In the genomic region with DNA sequence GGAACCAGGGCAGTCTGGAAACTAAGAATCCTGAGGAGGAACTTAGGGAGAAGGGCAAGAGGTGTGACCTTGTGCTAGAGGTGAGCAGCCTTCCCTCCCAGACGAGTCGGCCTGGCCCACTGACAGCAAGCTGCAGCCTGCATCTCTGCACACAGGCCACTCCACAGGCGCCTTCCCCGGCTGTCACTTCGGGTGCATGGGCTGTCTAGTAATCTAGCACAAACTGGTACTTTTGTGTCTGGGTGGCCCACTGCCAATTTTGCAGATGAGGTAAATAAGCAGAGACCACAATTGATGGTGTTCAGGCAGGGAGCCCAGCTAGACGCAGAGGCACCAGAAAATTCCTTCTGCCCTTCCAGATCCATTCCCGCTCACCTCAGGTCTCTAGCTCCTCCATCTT, we compare ENCODE assay signal across 8 mouse cellular contexts. TPM values are rescaled to one million over a fixed set of nuclear protein-coding genes. Genes with fewer than 3 reads are reported as not detected.
A peak's percentile ranks its signal among the peaks of the same experiment; 100 is the strongest.
DNase-seq lines count a peak whose midpoint lies in the region; ATAC-seq and TF ChIP-seq lines count a peak whose summit lies in the region.
"Had no signal": no experiment of that assay in that cellular context is flagged by ENCODE, and none has a peak within 500 bp of the region (broad histone marks: within the 10 kb centered on the region; RNA-seq: fewer than 3 reads in every experiment).

No protein-coding gene starts in this region.

- H3K36me3 ChIP-seq in lung, embryonic 14.5 days (ENCODE audit: insufficient read depth): no peaks in the 10 kb centered on the region
- no peaks in the 10 kb centered on the region for H3K36me3 ChIP-seq in limb, embryonic 14.5 days (ENCODE audit: control insufficient read depth, insufficient read depth, low read length)
- no peaks in the 10 kb centered on the region for H3K36me3 ChIP-seq in thymus, adult 2 months (ENCODE audit: control insufficient read depth, insufficient read depth, low read length)
- H3K36me3 ChIP-seq: midbrain, embryonic 12.5 days had no signal

- 28% methylated on average over 7 of the region's 7 CpGs for WGBS in lung, embryonic 14.5 days
- WGBS in cerebellum, adult 2 months: 26% methylated on average over 7 of the region's 7 CpGs
- 32% methylated on average over 7 of the region's 7 CpGs for WGBS in limb, embryonic 14.5 days
- WGBS in thymus, adult 2 months: 91% methylated on average over 7 of the region's 7 CpGs

- peak; percentile 83 for DNase-seq in lung, embryonic 14.5 days
- no peak for DNase-seq in lung, adult 18-20 months
- peak; percentile 27 to 39 for DNase-seq in cerebellum, adult 2 months
- peak; percentile 37 for DNase-seq in limb, embryonic 14.5 days (ENCODE audit: low spot score)
- no peak for DNase-seq in spleen, adult 18-20 months
- DNase-seq in thymus, adult 2 months: no peak

- no peak overlapping the region; the same call in 1 of the 2 replicates for H3K27ac ChIP-seq in lung, embryonic 14.5 days (ENCODE audit: low read depth)
- no peak overlapping the region; the same call in 1 of the 2 replicates for H3K27ac ChIP-seq in cerebellum, adult 2 months (ENCODE audit: insufficient read depth, low read length)
- no peak overlapping the region for H3K27ac ChIP-seq in limb, embryonic 14.5 days (replicated peaks; ENCODE audit: low read depth, low read length)
- no peak overlapping the region for H3K27ac ChIP-seq in thymus, adult 2 months (ENCODE audit: control insufficient read depth, insufficient read depth, low read length)
- H3K27ac ChIP-seq: midbrain, embryonic 12.5 days had no signal

- no peak for TF ChIP-seq CTCF in lung, embryonic 14.5 days (IDR thresholded peaks at IDR 0.05; ENCODE audit: low read depth)
- no peak for TF ChIP-seq CTCF in cerebellum, adult 2 months (IDR thresholded peaks at IDR 0.05; ENCODE audit: borderline replicate concordance, insufficient read depth, low read depth, low read length)
- no peak for TF ChIP-seq CTCF in thymus, adult 2 months (IDR thresholded peaks at IDR 0.05; ENCODE audit: borderline replicate concordance, control insufficient read depth, extremely low read depth, insufficient read depth, low read length, poor library complexity)

- no peak for TF ChIP-seq POLR2A in cerebellum, adult 2 months (IDR thresholded peaks at IDR 0.05; ENCODE audit: borderline replicate concordance, insufficient read depth, low read length)
- no peak for TF ChIP-seq POLR2A in limb, embryonic 14.5 days (IDR thresholded peaks at IDR 0.05; ENCODE audit: borderline replicate concordance, extremely low read depth, insufficient read depth, insufficient read length)
- TF ChIP-seq POLR2A in thymus, adult 2 months (IDR thresholded peaks at IDR 0.05; ENCODE audit: control insufficient read depth, extremely low read depth, insufficient read depth, low read length, poor library complexity): no peak

- H3K9me3 ChIP-seq in lung, embryonic 14.5 days (ENCODE audit: low read depth, low read length): no peaks in the 10 kb centered on the region
- no peaks in the 10 kb centered on the region for H3K9me3 ChIP-seq in limb, embryonic 14.5 days (ENCODE audit: control insufficient read depth, low read length)
- H3K9me3 ChIP-seq: midbrain, embryonic 12.5 days had no signal

- peaks cover 6% of the 10 kb centered on the region; the same call in 1 of the 2 replicates for H3K4me1 ChIP-seq in lung, embryonic 14.5 days (ENCODE audit: insufficient read depth)
- H3K4me1 ChIP-seq in cerebellum, adult 2 months (ENCODE audit: control insufficient read depth, insufficient read depth, low read length): no peaks in the 10 kb centered on the region
- H3K4me1 ChIP-seq in limb, embryonic 14.5 days (ENCODE audit: control insufficient read depth, insufficient read depth, low read length): peaks cover 25% of the 10 kb centered on the region
- H3K4me1 ChIP-seq in thymus, adult 2 months (replicated peaks; ENCODE audit: control insufficient read depth, insufficient read depth, low read length): peaks cover 11% of the 10 kb centered on the region

- no peak overlapping the region for H3K9ac ChIP-seq in lung, embryonic 14.5 days
- H3K9ac ChIP-seq in limb, embryonic 14.5 days (ENCODE audit: low read depth, low read length, severe bottlenecking): no peak overlapping the region
- H3K9ac ChIP-seq: midbrain, embryonic 12.5 days had no signal

- no peaks in the 10 kb centered on the region for H3K27me3 ChIP-seq in lung, embryonic 14.5 days (ENCODE audit: insufficient read depth, low read length)
- H3K27me3 ChIP-seq in cerebellum, adult 2 months (ENCODE audit: control insufficient read depth, insufficient read depth, low read length): no peaks in the 10 kb centered on the region
- H3K27me3 ChIP-seq in limb, embryonic 14.5 days (ENCODE audit: control insufficient read depth, insufficient read depth, low read length): no peaks in the 10 kb centered on the region
- H3K27me3 ChIP-seq in thymus, adult 2 months (ENCODE audit: control insufficient read depth, insufficient read depth, low read length): no peaks in the 10 kb centered on the region; the same call in 1 of the 2 replicates

- H3K4me3 ChIP-seq in lung, embryonic 14.5 days (ENCODE audit: low read depth, low read length): no peak overlapping the region
- no peak overlapping the region for H3K4me3 ChIP-seq in cerebellum, adult 2 months (replicated peaks; ENCODE audit: insufficient read depth, low read depth, low read length)
- H3K4me3 ChIP-seq in limb, embryonic 14.5 days (replicated peaks; ENCODE audit: low read length): no peak overlapping the region
- H3K4me3 ChIP-seq in thymus, adult 2 months (ENCODE audit: control insufficient read depth, insufficient read depth, low read length): no peak overlapping the region
- H3K4me3 ChIP-seq: midbrain, embryonic 12.5 days had no signal

- no peak overlapping the region for H3K4me2 ChIP-seq in lung, embryonic 14.5 days
- H3K4me2 ChIP-seq in limb, embryonic 14.5 days (replicated peaks; ENCODE audit: low read depth, low read length, severe bottlenecking): no peak overlapping the region
- H3K4me2 ChIP-seq: midbrain, embryonic 12.5 days had no signal

- peak; percentile 55 for ATAC-seq in lung, embryonic 14.5 days (ENCODE audit: insufficient read depth)
- ATAC-seq in frontal cortex, adult (ENCODE audit: low TSS enrichment): 0 out of 2 replicates have a peak, but pooled peaks have one; percentile 8
- ATAC-seq in limb, embryonic 14.5 days (ENCODE audit: low FRiP score, low read depth): no peak

RNA-seq across cellular contexts. Expression of a gene that starts 37.9 kb away (rescaled TPM):
- 49.1 and 50.5 TPM in 2 replicates for polyA plus RNA-seq in lung, embryonic 14.5 days (2014; fragmentation: Nextera tagmentation; extraction: Ambion mirVana)
- 60.7 and 67.6 TPM in 2 replicates for polyA plus RNA-seq in cerebellum, adult 2 months (2012; rRNA removed)
- polyA plus RNA-seq in limb, embryonic 14.5 days (2012; rRNA removed): 56.9 and 59.9 TPM in 2 replicates
- 32.9 and 39.2 TPM in 2 replicates for polyA plus RNA-seq in limb, embryonic 14.5 days (2014; fragmentation: Nextera tagmentation; extraction: Ambion mirVana)
- polyA plus RNA-seq in thymus, adult 2 months (2012; rRNA removed): 83.0 and 116 TPM in 2 replicates

RNA-seq across cellular contexts. Expression of a gene that starts 43.4 kb away (rescaled TPM):
- polyA plus RNA-seq in lung, embryonic 14.5 days (2014; fragmentation: Nextera tagmentation; extraction: Ambion mirVana): 23.5 and 25.3 TPM in 2 replicates
- polyA plus RNA-seq in cerebellum, adult 2 months (2012; rRNA removed): 9.5 and 13.6 TPM in 2 replicates
- polyA plus RNA-seq in limb, embryonic 14.5 days (2012; rRNA removed): 24.4 and 28.2 TPM in 2 replicates
- polyA plus RNA-seq in limb, embryonic 14.5 days (2014; fragmentation: Nextera tagmentation; extraction: Ambion mirVana): 41.6 and 44.5 TPM in 2 replicates
- polyA plus RNA-seq in thymus, adult 2 months (2012; rRNA removed): 3.2 and 3.6 TPM in 2 replicates

Comparison
In these comparisons a context has a peak if more than half of its experiments do, and no peak if none do; other contexts are left out.
1. DNase-seq: peak in lung, embryonic 14.5 days (single experiment), cerebellum, adult 2 months (2 of 2) and limb, embryonic 14.5 days (single experiment); none in lung, adult 18-20 months (0 of 2), spleen, adult 18-20 months (0 of 2) and thymus, adult 2 months (single experiment).